Mouse (Mus musculus): ENCODE data around the gene Rnf43. TPM values are rescaled to one million over a fixed set of nuclear protein-coding genes. Genes with fewer than 3 reads are reported as not detected.

Rnf43 gene
- total and polyA plus RNA-seq, 2 experiments from 2014 or later, result 0.56 to 5.0 TPM

DNA sequence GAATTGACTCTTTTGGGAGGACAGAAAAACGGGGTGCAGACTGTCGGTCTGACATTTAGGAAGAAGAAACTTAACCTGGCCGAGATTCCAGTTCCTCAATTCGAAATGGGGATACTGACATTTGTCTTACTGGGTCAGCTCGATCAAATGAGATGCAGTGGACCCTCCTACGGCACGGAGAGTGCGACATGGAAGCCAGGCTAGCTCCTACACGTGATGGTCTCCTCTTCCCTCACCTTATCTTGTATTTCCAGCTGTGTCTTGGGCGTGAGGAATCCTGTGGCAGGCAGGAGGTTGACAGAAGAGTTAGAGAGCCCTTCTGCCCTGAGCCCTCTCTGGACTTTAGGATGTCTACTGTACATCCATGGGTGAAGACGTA lies 87.5 kb downstream of the Rnf43 start:
- Histone ChIP-seq H3K4me3 (ENCODE audit: low read depth, low read length) (no peak overlapping the region), H3K36me3 (ENCODE audit: insufficient read depth, low read length) (no peaks in the 10 kb centered on the region), H3K4me2 (ENCODE audit: low read depth, low read length, poor library complexity, severe bottlenecking) (no peak overlapping the region), H3K4me1 (ENCODE audit: insufficient read depth, low read length) (no peaks in the 10 kb centered on the region), H3K27ac (ENCODE audit: low read depth, low read length) (no peak overlapping the region), H3K9ac (replicated peaks; ENCODE audit: low read length, poor library complexity, severe bottlenecking) (no peak overlapping the region), H3K9me3 (ENCODE audit: low read length) (no peaks in the 10 kb centered on the region), H3K27me3 (ENCODE audit: insufficient read depth, low read length) (no peaks in the 10 kb centered on the region)
- DNase-seq (ENCODE audit: low spot score) (no peak), ATAC-seq (ENCODE audit: low FRiP score) (no peak)
- WGBS, result 84% methylated on average over 11 of the region's 11 CpGs
- TF ChIP-seq CTCF (IDR thresholded peaks at IDR 0.05), result no peak

DNA sequence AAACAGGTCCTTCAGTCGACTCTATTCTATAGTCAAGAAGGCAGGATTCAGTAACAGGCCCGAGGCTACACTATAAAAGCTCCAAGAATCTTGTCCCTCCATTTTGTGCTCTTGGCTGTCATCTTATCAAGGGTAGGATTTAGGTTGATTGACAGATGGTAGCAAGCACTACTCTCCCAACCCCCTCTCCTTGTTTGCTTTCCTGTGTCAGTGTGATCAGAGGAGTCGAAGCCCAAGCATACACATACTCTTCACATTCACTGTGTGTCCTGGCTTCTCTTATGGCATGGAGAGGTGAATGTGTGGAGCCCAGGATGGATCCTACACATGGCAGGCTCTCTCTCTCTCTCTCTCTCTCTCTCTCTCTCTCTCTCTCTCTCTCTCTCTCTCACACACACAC lies 88.0 kb downstream of the Rnf43 start:
- Histone ChIP-seq H3K4me3 (ENCODE audit: low read depth, low read length) (no peak overlapping the region), H3K9me3 (ENCODE audit: low read length) (no peaks in the 10 kb centered on the region), H3K4me1 (ENCODE audit: insufficient read depth, low read length) (no peaks in the 10 kb centered on the region), H3K9ac (replicated peaks; ENCODE audit: low read length, poor library complexity, severe bottlenecking) (no peak overlapping the region), H3K36me3 (ENCODE audit: insufficient read depth, low read length) (no peaks in the 10 kb centered on the region), H3K27me3 (ENCODE audit: insufficient read depth, low read length) (no peaks in the 10 kb centered on the region), H3K4me2 (ENCODE audit: low read depth, low read length, poor library complexity, severe bottlenecking) (no peak overlapping the region), H3K27ac (ENCODE audit: low read depth, low read length) (no peak overlapping the region)
- no peak for TF ChIP-seq CTCF (IDR thresholded peaks at IDR 0.05)
- ATAC-seq (ENCODE audit: low FRiP score) (no peak), DNase-seq (ENCODE audit: low spot score) (no peak)
- 75% methylated on average over 3 of the region's 3 CpGs for WGBS

DNA sequence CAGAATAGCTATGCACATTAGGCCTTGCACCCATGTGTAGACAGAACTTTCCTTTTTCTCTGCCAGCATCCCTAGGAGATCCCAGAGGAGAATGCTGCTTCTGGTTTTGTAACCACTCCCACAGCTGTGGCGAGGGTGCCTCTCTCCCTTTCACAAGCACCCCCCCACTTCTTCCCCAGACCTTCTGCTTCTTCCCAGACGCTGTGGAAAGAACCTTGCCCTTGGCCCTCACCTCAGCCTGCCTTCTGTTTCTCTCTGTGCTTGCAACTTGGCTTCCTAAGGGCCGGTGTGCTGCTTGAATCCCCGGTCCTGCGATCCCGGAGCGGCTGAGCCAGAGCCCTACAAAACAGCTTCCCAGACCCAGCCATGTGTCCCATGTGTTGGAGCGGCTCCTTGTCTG lies 88.5 kb downstream of the Rnf43 start:
- no peak for DNase-seq (ENCODE audit: low spot score)
- no peak overlapping the region for H3K9ac ChIP-seq (replicated peaks; ENCODE audit: low read length, poor library complexity, severe bottlenecking)
- no peak overlapping the region for H3K4me3 ChIP-seq (ENCODE audit: low read depth, low read length)
- 88% methylated on average over 8 of the region's 8 CpGs for WGBS
- no peaks in the 10 kb centered on the region for H3K27me3 ChIP-seq (ENCODE audit: insufficient read depth, low read length)
- TF ChIP-seq CTCF (IDR thresholded peaks at IDR 0.05), result no peak
- H3K4me2 ChIP-seq (ENCODE audit: low read depth, low read length, poor library complexity, severe bottlenecking), result no peak overlapping the region
- no peaks in the 10 kb centered on the region for H3K9me3 ChIP-seq (ENCODE audit: low read length)
- no peak for ATAC-seq (ENCODE audit: low FRiP score)
- H3K4me1 ChIP-seq (ENCODE audit: insufficient read depth, low read length), result no peaks in the 10 kb centered on the region
- no peak overlapping the region for H3K27ac ChIP-seq (ENCODE audit: low read depth, low read length)
- H3K36me3 ChIP-seq (ENCODE audit: insufficient read depth, low read length), result no peaks in the 10 kb centered on the region

- DNase-seq (ENCODE audit: low spot score), result no peak
- Histone ChIP-seq H3K9ac (replicated peaks; ENCODE audit: low read length, poor library complexity, severe bottlenecking) (no peak overlapping the region), H3K4me3 (ENCODE audit: low read depth, low read length) (no peak overlapping the region), H3K27me3 (ENCODE audit: insufficient read depth, low read length) (no peaks in the 10 kb centered on the region), H3K4me1 (ENCODE audit: insufficient read depth, low read length) (no peaks in the 10 kb centered on the region), H3K9me3 (ENCODE audit: low read length) (no peaks in the 10 kb centered on the region), H3K4me2 (ENCODE audit: low read depth, low read length, poor library complexity, severe bottlenecking) (no peak overlapping the region), H3K36me3 (ENCODE audit: insufficient read depth, low read length) (no peaks in the 10 kb centered on the region), H3K27ac (ENCODE audit: low read depth, low read length) (no peak overlapping the region)
- no peak for ATAC-seq (ENCODE audit: low FRiP score)
- no peak for TF ChIP-seq CTCF (IDR thresholded peaks at IDR 0.05)
- 64% methylated on average over 4 of the region's 4 CpGs for WGBS
Observed at GRCm38 (mm10) chr11:87751491-87751966, 89.0 kb downstream of the Rnf43 start.

GRCm38 (mm10) chr11:87752307-87752706 lies 89.8 kb downstream of the Rnf43 start:
- H3K4me2 ChIP-seq (ENCODE audit: low read depth, low read length, poor library complexity, severe bottlenecking), result no peak overlapping the region
- DNase-seq (ENCODE audit: low spot score), result no peak
- no peaks in the 10 kb centered on the region for H3K4me1 ChIP-seq (ENCODE audit: insufficient read depth, low read length)
- H3K36me3 ChIP-seq (ENCODE audit: insufficient read depth, low read length), result no peaks in the 10 kb centered on the region
- H3K9me3 ChIP-seq (ENCODE audit: low read length), result no peaks in the 10 kb centered on the region
- H3K27ac ChIP-seq (ENCODE audit: low read depth, low read length), result no peak overlapping the region
- H3K27me3 ChIP-seq (ENCODE audit: insufficient read depth, low read length), result no peaks in the 10 kb centered on the region
- H3K9ac ChIP-seq (replicated peaks; ENCODE audit: low read length, poor library complexity, severe bottlenecking), result no peak overlapping the region
- TF ChIP-seq CTCF (IDR thresholded peaks at IDR 0.05), result no peak
- ATAC-seq (ENCODE audit: low FRiP score), result no peak
- WGBS, result 74% methylated on average over 1 of the region's 1 CpGs
- H3K4me3 ChIP-seq (ENCODE audit: low read depth, low read length), result no peak overlapping the region

- Histone ChIP-seq H3K27ac (ENCODE audit: low read depth, low read length) (no peak overlapping the region), H3K4me3 (ENCODE audit: low read depth, low read length) (no peak overlapping the region), H3K36me3 (ENCODE audit: insufficient read depth, low read length) (no peaks in the 10 kb centered on the region), H3K9me3 (ENCODE audit: low read length) (no peaks in the 10 kb centered on the region), H3K9ac (replicated peaks; ENCODE audit: low read length, poor library complexity, severe bottlenecking) (no peak overlapping the region), H3K4me2 (ENCODE audit: low read depth, low read length, poor library complexity, severe bottlenecking) (no peak overlapping the region), H3K27me3 (ENCODE audit: insufficient read depth, low read length) (no peaks in the 10 kb centered on the region), H3K4me1 (ENCODE audit: insufficient read depth, low read length) (no peaks in the 10 kb centered on the region)
- DNase-seq (ENCODE audit: low spot score) (no peak), ATAC-seq (ENCODE audit: low FRiP score) (no peak)
- WGBS, result 91% methylated on average over 8 of the region's 8 CpGs
- TF ChIP-seq CTCF (IDR thresholded peaks at IDR 0.05), result no peak
Observed at GRCm38 (mm10) chr11:87753255-87753654, 90.7 kb downstream of the Rnf43 start.

All from midbrain, postnatal 0 days (tissue).